Mouse (Mus musculus): Measurements from ENCODE around the gene Slc2a13. TPM values are rescaled to one million over a fixed set of nuclear protein-coding genes. Genes with fewer than 3 reads are reported as not detected.

The Slc2a13 gene
- polyA plus RNA-seq, 1 experiment from 2014 or later, result 2.7 TPM

DNA sequence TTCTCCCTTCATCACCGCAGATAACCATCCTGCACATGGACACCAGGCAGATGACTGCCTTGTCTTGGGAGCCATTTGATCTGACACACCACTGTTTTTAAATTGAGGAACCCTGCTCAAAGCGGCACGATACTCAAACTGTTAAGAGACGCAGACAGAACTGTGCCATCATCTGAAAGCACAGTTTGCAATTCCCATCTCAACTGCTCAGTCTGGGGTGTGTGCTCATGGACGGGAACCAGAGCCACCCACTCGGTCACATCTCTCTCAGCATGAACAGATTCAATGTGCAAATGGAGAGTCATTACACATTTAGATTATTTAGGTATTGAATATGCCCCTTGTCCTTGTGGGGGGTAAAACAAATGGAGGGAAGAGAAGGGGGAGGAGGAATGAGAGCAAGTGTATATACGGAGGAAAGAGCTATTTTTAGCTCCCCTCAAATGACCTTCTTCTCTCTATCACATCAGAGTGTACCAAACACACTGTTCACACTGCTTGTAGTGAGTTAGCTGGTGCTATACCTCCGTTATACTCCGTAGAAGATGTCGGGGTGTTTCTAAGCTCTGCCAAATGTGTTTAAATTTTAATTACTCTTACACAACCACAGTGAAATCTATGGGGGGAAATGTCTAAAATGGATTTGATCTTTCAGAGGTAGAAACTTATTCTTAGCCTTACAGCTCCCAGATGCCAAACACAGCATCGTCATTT is 203.2 kb downstream of the Slc2a13 start:
- WGBS, result 75% methylated on average over 11 of the region's 11 CpGs
- Histone ChIP-seq H3K4me3 (no peak overlapping the region), H3K4me1 (peaks cover 15% of the 10 kb centered on the region), H3K9ac (no peak overlapping the region), H3K9me3 (no peaks in the 10 kb centered on the region), H3K4me2 (replicated peaks) (no peak overlapping the region), H3K27me3 (replicated peaks) (no peaks in the 10 kb centered on the region), H3K36me3 (no peaks in the 10 kb centered on the region), H3K27ac (no peak overlapping the region)
- ATAC-seq (ENCODE audit: low FRiP score, low read depth), result no peak

- Histone ChIP-seq H3K4me2 (replicated peaks) (no peak overlapping the region), H3K4me1 (no peaks in the 10 kb centered on the region), H3K4me3 (no peak overlapping the region), H3K36me3 (no peaks in the 10 kb centered on the region), H3K27ac (no peak overlapping the region), H3K9ac (no peak overlapping the region), H3K9me3 (no peaks in the 10 kb centered on the region), H3K27me3 (replicated peaks) (no peaks in the 10 kb centered on the region)
- ATAC-seq (ENCODE audit: low FRiP score, low read depth), result no peak
- WGBS, result 74% methylated on average over 2 of the region's 2 CpGs
Measured at GRCm38 (mm10) chr15:91360495-91360894, 212.6 kb downstream of the Slc2a13 start.

- H3K36me3 ChIP-seq, result no peaks in the 10 kb centered on the region
- H3K27me3 ChIP-seq (replicated peaks), result no peaks in the 10 kb centered on the region
- H3K9ac ChIP-seq, result no peak overlapping the region
- ATAC-seq (ENCODE audit: low FRiP score, low read depth), result no peak
- H3K9me3 ChIP-seq, result no peaks in the 10 kb centered on the region
- H3K4me2 ChIP-seq (replicated peaks), result no peak overlapping the region
- WGBS, result 84% methylated on average over 7 of the region's 7 CpGs
- no peak overlapping the region for H3K27ac ChIP-seq
- no peaks in the 10 kb centered on the region for H3K4me1 ChIP-seq
- H3K4me3 ChIP-seq, result no peak overlapping the region
Measured at GRCm38 (mm10) chr15:91351006-91351405, 222.1 kb downstream of the Slc2a13 start.

DNA sequence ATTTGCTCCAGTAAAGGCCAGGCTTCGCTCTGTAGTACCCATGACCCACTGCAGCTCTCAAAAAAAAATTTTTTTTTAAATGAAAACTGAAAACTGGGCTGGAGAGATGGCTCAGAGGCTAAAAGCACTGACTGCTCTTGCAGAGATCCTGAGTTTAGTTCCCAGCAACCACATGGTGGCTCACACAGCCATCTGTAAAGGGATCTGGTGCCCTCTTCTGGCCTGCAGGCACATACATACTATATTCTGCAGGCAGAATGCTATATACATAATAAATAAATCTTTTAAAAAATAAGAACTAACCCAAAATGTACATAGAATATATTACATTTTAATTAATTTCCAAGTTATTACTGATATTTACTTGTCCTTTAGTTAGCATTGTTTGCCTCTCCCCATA is 234.7 kb downstream of the Slc2a13 start:
- Histone ChIP-seq H3K4me1 (no peaks in the 10 kb centered on the region), H3K4me2 (replicated peaks) (no peak overlapping the region), H3K27me3 (replicated peaks) (no peaks in the 10 kb centered on the region), H3K36me3 (no peaks in the 10 kb centered on the region), H3K9ac (no peak overlapping the region), H3K4me3 (no peak overlapping the region), H3K9me3 (no peaks in the 10 kb centered on the region), H3K27ac (no peak overlapping the region)
- no peak for ATAC-seq (ENCODE audit: low FRiP score, low read depth)
- WGBS, result 97% methylated on average over 1 of the region's 1 CpGs

- Histone ChIP-seq H3K27me3 (replicated peaks) (no peaks in the 10 kb centered on the region), H3K4me2 (replicated peaks) (no peak overlapping the region), H3K36me3 (no peaks in the 10 kb centered on the region), H3K4me1 (no peaks in the 10 kb centered on the region), H3K9me3 (no peaks in the 10 kb centered on the region), H3K27ac (no peak overlapping the region), H3K4me3 (no peak overlapping the region), H3K9ac (no peak overlapping the region)
- ATAC-seq (ENCODE audit: low FRiP score, low read depth), result no peak
- WGBS, result 90% methylated on average over 6 of the region's 6 CpGs
Measured at GRCm38 (mm10) chr15:91334416-91334900, 238.6 kb downstream of the Slc2a13 start.

- Histone ChIP-seq H3K36me3 (no peaks in the 10 kb centered on the region), H3K9me3 (no peaks in the 10 kb centered on the region), H3K27ac (no peak overlapping the region), H3K4me3 (no peak overlapping the region), H3K4me2 (replicated peaks) (no peak overlapping the region), H3K9ac (no peak overlapping the region), H3K27me3 (replicated peaks) (no peaks in the 10 kb centered on the region), H3K4me1 (no peaks in the 10 kb centered on the region)
- 76% methylated on average over 3 of the region's 3 CpGs for WGBS
- ATAC-seq (ENCODE audit: low FRiP score, low read depth), result no peak
Measured at GRCm38 (mm10) chr15:91327748-91328147, 245.3 kb downstream of the Slc2a13 start.

DNA sequence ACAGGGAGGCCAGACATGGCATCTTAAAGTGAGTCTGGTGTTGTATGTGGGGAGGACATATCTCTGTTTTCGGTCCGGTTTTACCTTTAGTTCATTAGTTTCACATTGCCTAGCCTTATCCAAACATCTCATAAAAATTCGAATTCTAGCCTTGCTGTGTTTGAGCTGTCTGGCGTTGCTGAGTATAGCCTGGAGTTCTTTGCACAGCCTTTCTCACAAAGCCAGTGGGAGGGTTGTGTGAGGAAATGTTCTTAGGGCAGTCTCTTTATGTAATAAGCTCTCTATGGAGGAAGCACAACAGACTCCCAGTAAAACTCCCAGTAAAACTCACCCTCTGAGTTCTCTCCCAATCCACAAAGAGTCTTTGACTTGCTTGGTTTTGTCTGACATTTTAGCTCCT is 246.0 kb downstream of the Slc2a13 start:
- Histone ChIP-seq H3K36me3 (no peaks in the 10 kb centered on the region), H3K4me3 (no peak overlapping the region), H3K4me2 (replicated peaks) (no peak overlapping the region), H3K9ac (no peak overlapping the region), H3K27me3 (replicated peaks) (no peaks in the 10 kb centered on the region), H3K9me3 (no peaks in the 10 kb centered on the region), H3K27ac (no peak overlapping the region), H3K4me1 (no peaks in the 10 kb centered on the region)
- ATAC-seq (ENCODE audit: low FRiP score, low read depth), result no peak
- 75% methylated on average over 4 of the region's 4 CpGs for WGBS

- H3K36me3 ChIP-seq, result no peaks in the 10 kb centered on the region
Measured at GRCm38 (mm10) chr15:91319376-91319775, 253.7 kb downstream of the Slc2a13 start.

DNA sequence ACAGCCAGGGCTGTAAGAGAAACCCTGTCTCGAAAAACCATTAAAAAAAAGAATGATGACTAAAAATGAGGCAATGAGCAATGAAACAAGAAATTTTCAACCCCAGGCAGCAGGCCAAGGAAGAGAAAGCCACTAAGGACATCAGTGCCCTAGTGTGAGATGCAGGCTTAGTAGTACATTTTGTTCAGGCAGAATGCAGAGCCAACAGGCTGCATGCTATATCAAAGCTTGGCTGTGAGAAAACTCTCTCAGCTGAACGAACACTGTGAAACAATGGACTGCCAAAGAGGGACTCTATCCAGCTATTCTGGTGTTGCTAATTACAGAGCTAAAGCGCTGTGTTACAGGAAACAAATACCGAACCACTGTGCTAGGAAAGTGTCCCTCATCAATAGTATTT is 256.1 kb downstream of the Slc2a13 start:
- no peak overlapping the region for H3K4me2 ChIP-seq (replicated peaks)
- no peak overlapping the region for H3K27ac ChIP-seq
- no peak for ATAC-seq (ENCODE audit: low FRiP score, low read depth)
- no peak overlapping the region for H3K9ac ChIP-seq
- no peaks in the 10 kb centered on the region for H3K27me3 ChIP-seq (replicated peaks)
- WGBS, result 82% methylated on average over 4 of the region's 4 CpGs
- no peak overlapping the region for H3K4me3 ChIP-seq
- no peaks in the 10 kb centered on the region for H3K4me1 ChIP-seq
- H3K9me3 ChIP-seq, result no peaks in the 10 kb centered on the region
- no peaks in the 10 kb centered on the region for H3K36me3 ChIP-seq

More at GRCm38 (mm10) chr15:91319376-91319775, 253.7 kb downstream of the Slc2a13 start:
- H3K9me3 ChIP-seq, result no peaks in the 10 kb centered on the region
- H3K4me1 ChIP-seq, result no peaks in the 10 kb centered on the region
- no peak for ATAC-seq (ENCODE audit: low FRiP score, low read depth)
- 67% methylated on average over 3 of the region's 3 CpGs for WGBS
- no peaks in the 10 kb centered on the region for H3K27me3 ChIP-seq (replicated peaks)
- H3K27ac ChIP-seq, result no peak overlapping the region
- no peak overlapping the region for H3K4me3 ChIP-seq
- H3K4me2 ChIP-seq (replicated peaks), result no peak overlapping the region
- no peak overlapping the region for H3K9ac ChIP-seq

DNA sequence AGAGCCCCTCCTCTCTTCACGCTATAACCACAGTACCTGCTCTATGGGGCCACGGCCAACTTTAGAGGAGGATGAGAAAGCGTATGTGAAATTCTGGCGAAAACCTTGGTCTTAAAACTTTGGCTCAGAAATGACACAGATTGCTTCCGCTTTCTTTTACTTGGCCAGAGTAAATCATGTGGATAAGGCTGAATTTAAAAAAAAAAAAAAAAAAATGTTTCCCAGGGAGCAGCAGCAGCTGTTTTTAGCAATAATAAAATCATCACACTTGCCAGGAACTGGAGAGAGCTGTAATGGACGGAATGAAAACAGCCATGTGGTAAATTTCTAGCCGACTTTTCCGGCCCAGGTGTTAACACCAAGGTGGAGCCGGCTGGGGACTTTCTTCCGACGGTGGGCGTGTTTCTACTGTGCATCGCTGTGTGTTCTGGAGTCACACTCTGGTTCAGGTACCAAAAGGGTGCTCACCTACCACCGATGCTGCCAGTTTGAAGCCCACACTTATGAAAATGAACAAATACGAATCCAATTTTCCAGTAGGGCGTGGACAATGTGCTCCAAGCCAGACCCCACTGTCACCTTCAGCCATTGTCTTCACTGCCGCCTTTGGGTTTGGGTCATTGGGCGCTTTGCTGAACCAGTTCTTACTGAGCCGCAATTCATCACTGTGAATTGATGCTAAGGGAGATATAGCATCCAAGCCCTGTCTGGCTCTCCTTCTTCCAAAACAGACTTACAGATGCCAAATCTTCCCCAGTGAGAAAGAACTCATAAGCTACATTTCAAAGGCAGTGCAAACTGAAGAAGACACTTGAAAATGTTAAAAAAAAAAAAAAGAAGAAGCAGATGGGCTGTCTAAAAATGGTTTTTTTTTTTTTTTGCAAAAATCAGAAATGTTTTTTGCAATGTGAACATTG is 258.4 kb downstream of the Slc2a13 start:
- Histone ChIP-seq H3K9ac (no peak overlapping the region), H3K27ac (no peak overlapping the region), H3K9me3 (no peaks in the 10 kb centered on the region), H3K4me1 (no peaks in the 10 kb centered on the region), H3K36me3 (no peaks in the 10 kb centered on the region), H3K4me3 (no peak overlapping the region), H3K4me2 (replicated peaks) (no peak overlapping the region), H3K27me3 (replicated peaks) (no peaks in the 10 kb centered on the region)
- WGBS, result 71% methylated on average over 19 of the region's 19 CpGs
- ATAC-seq (ENCODE audit: low FRiP score, low read depth), result no peak

DNA sequence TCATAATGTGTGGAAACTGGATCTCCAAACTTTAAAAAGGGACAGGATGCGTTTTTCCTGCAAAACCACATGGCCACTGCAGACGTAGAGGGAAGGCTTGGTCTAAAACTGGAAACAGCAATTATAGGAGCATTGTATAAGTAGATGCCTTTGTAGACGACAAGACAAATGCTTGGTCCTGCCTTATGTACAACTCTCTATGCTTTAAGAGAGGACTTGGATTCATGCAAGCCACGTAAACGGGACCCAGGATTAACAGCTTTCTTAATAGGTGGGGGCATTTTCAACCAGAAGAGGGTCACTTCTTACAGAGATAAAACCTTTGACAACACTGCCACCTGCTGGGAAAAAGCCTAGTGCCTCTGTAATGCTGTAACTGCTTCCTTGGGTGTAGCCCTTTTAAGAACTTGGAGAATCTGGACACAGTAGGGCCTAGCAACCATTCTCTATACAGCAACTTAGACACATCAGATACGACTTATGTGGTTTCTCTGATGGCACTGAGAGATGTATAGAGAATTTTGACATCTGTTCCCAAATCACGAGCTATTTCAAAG is 268.7 kb downstream of the Slc2a13 start:
- Histone ChIP-seq H3K4me1 (no peaks in the 10 kb centered on the region), H3K27ac (no peak overlapping the region), H3K36me3 (no peaks in the 10 kb centered on the region), H3K4me2 (replicated peaks) (no peak overlapping the region), H3K9me3 (no peaks in the 10 kb centered on the region), H3K4me3 (no peak overlapping the region), H3K9ac (no peak overlapping the region), H3K27me3 (replicated peaks) (no peaks in the 10 kb centered on the region)
- 51% methylated on average over 7 of the region's 7 CpGs for WGBS
- peak; percentile 48; the same call in 1 of the 2 replicates for ATAC-seq (ENCODE audit: low FRiP score, low read depth)

GRCm38 (mm10) chr15:91301366-91301765 is 271.7 kb downstream of the Slc2a13 start:
- H3K4me1 ChIP-seq, result no peaks in the 10 kb centered on the region
- WGBS, result 14% methylated on average over 3 of the region's 3 CpGs
- no peak overlapping the region for H3K4me3 ChIP-seq
- H3K4me2 ChIP-seq (replicated peaks), result no peak overlapping the region
- no peaks in the 10 kb centered on the region for H3K36me3 ChIP-seq
- no peak overlapping the region for H3K9ac ChIP-seq
- H3K27me3 ChIP-seq (replicated peaks), result no peaks in the 10 kb centered on the region
- peak; percentile 66; the same call in 1 of the 2 replicates for ATAC-seq (ENCODE audit: low FRiP score, low read depth)
- H3K27ac ChIP-seq, result no peak overlapping the region
- H3K9me3 ChIP-seq, result no peaks in the 10 kb centered on the region
